Mouse (Mus musculus): Measurements from ENCODE around the gene Leo1. TPM values are rescaled to one million over a fixed set of nuclear protein-coding genes. Genes with fewer than 3 reads are reported as not detected.

The Leo1 gene
- total RNA-seq, 2 experiments from 2014 or later: 26.2 to 30.0 TPM

Other genes starting within 250 kb of the Leo1 start
- 1 to 10 TPM; 4.4 to 6.3 TPM for gene Myo5c, start 209.5 kb upstream of the Leo1 start, total RNA-seq (2021)
- gene Gnb5, start 135.2 kb upstream of the Leo1 start, total RNA-seq (2021): 100 to 1,000 TPM; 149 to 158 TPM
- not detected for gene Bcl2l10, start 93.8 kb upstream of the Leo1 start, total RNA-seq (2021)
- gene Mapk6, start 31.5 kb upstream of the Leo1 start, total RNA-seq (2021): 10 to 100 TPM; 67.8 to 74.3 TPM
- gene Tmod3, start 118.1 kb downstream of the Leo1 start, total RNA-seq (2021): 10 to 100 TPM; 48.6 to 50.7 TPM
- gene Tmod2, start 169.8 kb downstream of the Leo1 start, total RNA-seq (2021): 100 to 1,000 TPM; 368 to 380 TPM
- 10 to 100 TPM; 67.6 to 71.9 TPM for gene Lysmd2, start 184.2 kb downstream of the Leo1 start, total RNA-seq (2021)
- 100 to 1,000 TPM; 273 to 322 TPM for gene Scg3, start 242.5 kb downstream of the Leo1 start, total RNA-seq (2021)

All from left cerebral cortex, postnatal 36 days (tissue).